Mouse (Mus musculus): Measurements from ENCODE around the gene Scrg1. TPM values are rescaled to one million over a fixed set of nuclear protein-coding genes. Genes with fewer than 3 reads are reported as not detected.
"Not testable (repeated sequence)": the region's sequence is repeated elsewhere in the genome, so short reads cannot be mapped to it uniquely, and the experiment has no call there.

Gene Scrg1
- polyA plus RNA-seq, 1 experiment from 2014 or later, result 2.9 TPM

DNA sequence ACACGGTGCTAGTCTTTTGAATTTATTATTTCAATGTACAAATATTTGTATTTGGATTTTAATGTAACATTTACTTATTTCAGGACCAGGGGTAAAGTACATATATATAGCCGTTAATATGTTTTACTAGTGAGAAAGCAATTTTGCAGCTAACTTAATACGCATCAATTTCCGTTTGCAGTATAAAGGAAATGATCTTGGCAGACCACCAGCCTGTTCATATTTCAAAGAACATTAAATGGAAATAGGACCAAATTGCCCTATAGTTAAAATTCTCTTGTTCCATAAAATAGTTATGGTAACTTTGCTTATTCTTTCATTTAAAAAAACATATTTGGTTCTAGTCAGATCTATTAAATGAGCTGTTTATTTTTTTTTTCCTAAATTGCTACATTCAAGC is 14.6 kb upstream of the Scrg1 start:
- Histone ChIP-seq H3K9ac (replicated peaks; ENCODE audit: low read length) (no peak overlapping the region), H3K36me3 (replicated peaks; ENCODE audit: control insufficient read depth, insufficient read depth, low read depth, low read length) (no peaks in the 10 kb centered on the region), H3K4me3 (ENCODE audit: low read depth, low read length) (no peak overlapping the region), H3K4me1 (ENCODE audit: control insufficient read depth, insufficient read depth, low read length) (no peaks in the 10 kb centered on the region), H3K27me3 (ENCODE audit: control insufficient read depth, insufficient read depth, low read length) (no peaks in the 10 kb centered on the region), H3K27ac (replicated peaks; ENCODE audit: low read depth, low read length) (no peak overlapping the region), H3K9me3 (replicated peaks; ENCODE audit: control insufficient read depth, low read length) (no peaks in the 10 kb centered on the region), H3K4me2 (ENCODE audit: low read depth, low read length) (no peak overlapping the region)
- DNase-seq (ENCODE audit: low spot score) (no peak), ATAC-seq (replicated peaks; ENCODE audit: insufficient number of reproducible peaks, low FRiP score, low TSS enrichment, low read depth) (no peak)
- 85% methylated on average over 4 of the region's 4 CpGs for whole genome bisulfite sequencing

DNA sequence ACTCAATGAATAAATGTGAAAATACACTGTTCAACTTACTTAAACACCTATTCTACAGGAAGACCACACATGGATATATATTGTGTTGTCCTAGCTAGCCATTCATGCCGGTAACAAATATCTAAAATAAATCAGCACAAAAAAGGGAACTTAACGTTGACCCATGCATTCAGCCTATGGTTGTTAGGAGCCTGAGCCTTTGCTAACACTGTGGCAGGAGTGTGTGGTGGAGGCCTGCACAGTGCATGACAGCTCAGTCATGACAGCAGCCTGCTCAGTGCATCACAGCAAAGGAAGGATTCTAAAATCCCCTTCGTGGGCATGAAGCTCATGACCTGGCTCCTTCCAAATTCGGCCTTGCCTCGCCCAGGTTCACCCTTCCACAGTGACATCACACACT is 14.2 kb upstream of the Scrg1 start:
- Histone ChIP-seq H3K4me1 (ENCODE audit: control insufficient read depth, insufficient read depth, low read length) (no peaks in the 10 kb centered on the region), H3K36me3 (replicated peaks; ENCODE audit: control insufficient read depth, insufficient read depth, low read depth, low read length) (no peaks in the 10 kb centered on the region), H3K9ac (replicated peaks; ENCODE audit: low read length) (no peak overlapping the region), H3K27ac (replicated peaks; ENCODE audit: low read depth, low read length) (no peak overlapping the region), H3K4me2 (ENCODE audit: low read depth, low read length) (no peak overlapping the region), H3K9me3 (replicated peaks; ENCODE audit: control insufficient read depth, low read length) (no peaks in the 10 kb centered on the region), H3K4me3 (ENCODE audit: low read depth, low read length) (no peak overlapping the region), H3K27me3 (ENCODE audit: control insufficient read depth, insufficient read depth, low read length) (no peaks in the 10 kb centered on the region)
- DNase-seq (ENCODE audit: low spot score) (no peak), ATAC-seq (replicated peaks; ENCODE audit: insufficient number of reproducible peaks, low FRiP score, low TSS enrichment, low read depth) (no peak)
- WGBS, result 84% methylated on average over 5 of the region's 5 CpGs

- H3K27me3 ChIP-seq (ENCODE audit: control insufficient read depth, insufficient read depth, low read length), result no peaks in the 10 kb centered on the region
- DNase-seq (ENCODE audit: low spot score), result no peak
- no peak overlapping the region for H3K4me2 ChIP-seq (ENCODE audit: low read depth, low read length)
- no peaks in the 10 kb centered on the region for H3K4me1 ChIP-seq (ENCODE audit: control insufficient read depth, insufficient read depth, low read length)
- H3K9me3 ChIP-seq (replicated peaks; ENCODE audit: control insufficient read depth, low read length), result no peaks in the 10 kb centered on the region
- 74% methylated on average over 4 of the region's 4 CpGs for WGBS
- no peak overlapping the region for H3K27ac ChIP-seq (replicated peaks; ENCODE audit: low read depth, low read length)
- H3K36me3 ChIP-seq (replicated peaks; ENCODE audit: control insufficient read depth, insufficient read depth, low read depth, low read length), result no peaks in the 10 kb centered on the region
- H3K4me3 ChIP-seq (ENCODE audit: low read depth, low read length), result no peak overlapping the region
- ATAC-seq (replicated peaks; ENCODE audit: insufficient number of reproducible peaks, low FRiP score, low TSS enrichment, low read depth), result no peak
- H3K9ac ChIP-seq (replicated peaks; ENCODE audit: low read length), result no peak overlapping the region
Observed at GRCm38 (mm10) chr8:57443289-57443688, 12.4 kb upstream of the Scrg1 start.

DNA sequence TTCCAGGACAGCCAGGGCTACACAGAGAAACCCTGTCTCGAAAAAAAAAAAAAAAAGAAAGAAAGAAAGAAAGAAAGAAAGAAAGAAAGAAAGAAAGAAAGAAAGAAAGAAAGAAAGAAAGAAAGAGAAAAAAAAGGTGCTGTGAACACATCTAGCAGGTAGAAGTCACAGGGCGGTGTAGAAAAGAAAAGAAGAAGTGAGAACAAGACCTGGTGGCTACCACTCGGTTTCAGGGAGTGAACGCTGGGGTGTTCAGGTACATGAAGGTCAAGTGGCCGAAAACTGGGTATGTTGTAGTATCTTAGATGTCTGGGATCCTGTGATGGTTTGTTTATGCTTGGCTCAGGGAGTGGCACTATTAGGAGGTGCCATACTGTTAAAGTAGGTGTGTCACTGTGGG is 9.8 kb upstream of the Scrg1 start:
- H3K4me1 ChIP-seq (ENCODE audit: control insufficient read depth, insufficient read depth, low read length); ATAC-seq (replicated peaks; ENCODE audit: insufficient number of reproducible peaks, low FRiP score, low TSS enrichment, low read depth); H3K9me3 ChIP-seq (replicated peaks; ENCODE audit: control insufficient read depth, low read length); H3K27ac ChIP-seq (replicated peaks; ENCODE audit: low read depth, low read length); DNase-seq (ENCODE audit: low spot score); H3K36me3 ChIP-seq (replicated peaks; ENCODE audit: control insufficient read depth, insufficient read depth, low read depth, low read length); H3K4me3 ChIP-seq (ENCODE audit: low read depth, low read length); H3K9ac ChIP-seq (replicated peaks; ENCODE audit: low read length); H3K27me3 ChIP-seq (ENCODE audit: control insufficient read depth, insufficient read depth, low read length); H3K4me2 ChIP-seq (ENCODE audit: low read depth, low read length): not testable (repeated sequence)
- 91% methylated on average over 4 of the region's 5 CpGs for WGBS

DNA sequence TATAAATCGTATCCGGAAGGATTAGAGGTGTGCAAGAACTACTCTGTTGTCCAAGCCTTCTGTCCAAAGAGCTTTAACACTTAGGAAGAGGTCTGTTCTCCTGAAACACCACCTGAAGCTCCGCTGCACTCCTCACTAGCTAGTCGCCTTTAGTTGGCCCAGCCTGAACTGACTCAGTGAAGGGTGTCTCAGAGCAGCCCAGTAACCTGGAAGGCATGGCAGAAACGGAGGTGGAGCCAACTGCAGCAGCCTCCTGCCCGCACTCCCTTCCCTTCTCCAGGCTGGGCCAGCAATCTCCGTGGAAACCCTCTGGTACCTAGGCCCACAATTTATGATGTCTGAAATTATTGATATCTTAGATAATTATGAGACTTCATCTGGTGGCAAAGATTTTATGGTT is 5.0 kb upstream of the Scrg1 start:
- no peak for ATAC-seq (replicated peaks; ENCODE audit: insufficient number of reproducible peaks, low FRiP score, low TSS enrichment, low read depth)
- 71% methylated on average over 7 of the region's 7 CpGs for WGBS
- no peaks in the 10 kb centered on the region for H3K36me3 ChIP-seq (replicated peaks; ENCODE audit: control insufficient read depth, insufficient read depth, low read depth, low read length)

DNA sequence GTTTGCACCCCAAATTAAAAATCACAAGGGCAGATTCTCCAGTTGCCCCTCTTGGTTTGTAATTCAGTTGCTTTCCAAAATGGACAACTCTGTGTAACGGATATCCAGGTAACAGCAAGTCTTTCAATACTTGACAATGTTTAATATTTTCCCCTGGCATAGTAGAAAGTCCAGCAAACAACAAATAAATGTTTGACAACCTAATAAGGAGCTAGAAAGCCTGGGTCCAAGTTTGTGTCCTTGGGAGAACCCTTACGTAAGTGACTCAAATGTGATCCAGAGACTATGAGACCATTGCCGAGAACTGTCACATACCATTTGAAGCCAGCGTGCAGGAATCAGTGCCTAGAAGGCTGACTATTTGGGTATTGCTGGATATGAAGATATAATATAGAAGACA is 3.8 kb upstream of the Scrg1 start:
- Histone ChIP-seq H3K36me3 (replicated peaks; ENCODE audit: control insufficient read depth, insufficient read depth, low read depth, low read length) (no peaks in the 10 kb centered on the region), H3K27me3 (ENCODE audit: control insufficient read depth, insufficient read depth, low read length) (no peaks in the 10 kb centered on the region), H3K9ac (replicated peaks; ENCODE audit: low read length) (no peak overlapping the region), H3K4me3 (ENCODE audit: low read depth, low read length) (no peak overlapping the region), H3K4me1 (ENCODE audit: control insufficient read depth, insufficient read depth, low read length) (no peaks in the 10 kb centered on the region), H3K4me2 (ENCODE audit: low read depth, low read length) (no peak overlapping the region), H3K9me3 (replicated peaks; ENCODE audit: control insufficient read depth, low read length) (no peaks in the 10 kb centered on the region), H3K27ac (replicated peaks; ENCODE audit: low read depth, low read length) (no peak overlapping the region)
- WGBS, result 94% methylated on average over 4 of the region's 4 CpGs
- DNase-seq (ENCODE audit: low spot score) (no peak), ATAC-seq (replicated peaks; ENCODE audit: insufficient number of reproducible peaks, low FRiP score, low TSS enrichment, low read depth) (no peak)

More for the DNA sequence above, 5.0 kb upstream of the Scrg1 start:
- Histone ChIP-seq H3K4me3 (ENCODE audit: low read depth, low read length) (no peak overlapping the region), H3K27me3 (ENCODE audit: control insufficient read depth, insufficient read depth, low read length) (no peaks in the 10 kb centered on the region), H3K9ac (replicated peaks; ENCODE audit: low read length) (no peak overlapping the region), H3K4me2 (ENCODE audit: low read depth, low read length) (no peak overlapping the region), H3K4me1 (ENCODE audit: control insufficient read depth, insufficient read depth, low read length) (no peaks in the 10 kb centered on the region), H3K27ac (replicated peaks; ENCODE audit: low read depth, low read length) (no peak overlapping the region), H3K9me3 (replicated peaks; ENCODE audit: control insufficient read depth, low read length) (no peaks in the 10 kb centered on the region)
- DNase-seq (ENCODE audit: low spot score), result no peak

DNA sequence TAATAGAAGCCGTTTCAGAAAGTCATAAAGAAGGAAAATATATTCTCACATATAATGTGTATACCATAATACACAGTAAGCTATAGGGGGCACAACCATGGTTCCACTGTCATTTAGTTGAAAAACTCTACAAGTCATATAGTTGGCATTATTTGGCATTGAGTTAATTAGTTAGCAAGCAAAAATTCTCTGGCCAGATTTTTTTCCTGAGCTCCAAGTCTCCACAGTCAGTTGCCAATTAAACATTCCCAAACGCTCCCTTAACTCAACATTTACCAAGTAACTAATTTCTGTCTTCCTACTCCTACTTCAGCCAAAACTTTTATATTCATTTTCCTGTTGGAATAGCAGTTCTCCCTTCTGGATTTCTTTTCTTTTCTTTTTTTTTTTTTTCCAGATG is 2.4 kb upstream of the Scrg1 start:
- H3K9ac ChIP-seq (replicated peaks; ENCODE audit: low read length), result no peak overlapping the region
- 83% methylated on average over 2 of the region's 2 CpGs for WGBS
- no peak overlapping the region for H3K4me2 ChIP-seq (ENCODE audit: low read depth, low read length)
- H3K9me3 ChIP-seq (replicated peaks; ENCODE audit: control insufficient read depth, low read length), result no peaks in the 10 kb centered on the region
- DNase-seq (ENCODE audit: low spot score) (no peak), ATAC-seq (replicated peaks; ENCODE audit: insufficient number of reproducible peaks, low FRiP score, low TSS enrichment, low read depth) (no peak)
- no peaks in the 10 kb centered on the region for H3K36me3 ChIP-seq (replicated peaks; ENCODE audit: control insufficient read depth, insufficient read depth, low read depth, low read length)
- no peaks in the 10 kb centered on the region for H3K4me1 ChIP-seq (ENCODE audit: control insufficient read depth, insufficient read depth, low read length)
- H3K27ac ChIP-seq (replicated peaks; ENCODE audit: low read depth, low read length), result no peak overlapping the region
- H3K27me3 ChIP-seq (ENCODE audit: control insufficient read depth, insufficient read depth, low read length), result no peaks in the 10 kb centered on the region
- H3K4me3 ChIP-seq (ENCODE audit: low read depth, low read length), result no peak overlapping the region

DNA sequence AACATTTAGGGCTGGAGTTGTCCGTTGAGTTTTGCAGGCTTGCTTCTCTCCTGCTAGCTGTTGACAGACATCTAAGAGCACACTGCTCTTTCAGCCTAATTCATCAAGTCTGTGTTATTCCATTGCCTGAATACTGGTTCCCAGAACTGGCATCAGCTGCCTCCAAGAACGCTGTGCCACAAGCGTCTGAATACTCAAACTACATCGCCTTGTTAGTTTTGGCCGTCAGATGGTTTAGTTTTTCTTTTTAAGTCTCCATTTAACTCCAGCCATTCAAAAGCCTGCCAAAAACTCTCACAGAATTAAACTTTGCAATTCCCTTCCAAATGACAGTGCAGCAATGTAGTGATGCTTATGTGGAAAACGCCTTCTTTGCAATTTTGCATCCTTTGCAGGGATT is 1.4 kb downstream of the Scrg1 start:
- WGBS, result 84% methylated on average over 6 of the region's 6 CpGs
- Histone ChIP-seq H3K4me3 (ENCODE audit: low read depth, low read length) (no peak overlapping the region), H3K27me3 (ENCODE audit: control insufficient read depth, insufficient read depth, low read length) (no peaks in the 10 kb centered on the region)

More for the DNA sequence above, 1.4 kb downstream of the Scrg1 start:
- Histone ChIP-seq H3K4me2 (ENCODE audit: low read depth, low read length) (no peak overlapping the region), H3K27ac (replicated peaks; ENCODE audit: low read depth, low read length) (no peak overlapping the region), H3K9me3 (replicated peaks; ENCODE audit: control insufficient read depth, low read length) (no peaks in the 10 kb centered on the region), H3K36me3 (replicated peaks; ENCODE audit: control insufficient read depth, insufficient read depth, low read depth, low read length) (no peaks in the 10 kb centered on the region), H3K9ac (replicated peaks; ENCODE audit: low read length) (no peak overlapping the region), H3K4me1 (ENCODE audit: control insufficient read depth, insufficient read depth, low read length) (no peaks in the 10 kb centered on the region)
- DNase-seq (ENCODE audit: low spot score) (no peak), ATAC-seq (replicated peaks; ENCODE audit: insufficient number of reproducible peaks, low FRiP score, low TSS enrichment, low read depth) (no peak)
